Mouse (Mus musculus) telencephalon, adult 2 months (tissue): Measurements from ENCODE around the gene Rps6ka5.

Experiments used
- DNase-seq: peaks from one replicate; pipeline ENCODE4 v3.0.0-alpha.2; 2011; ENCODE audit warnings: low read depth, low spot score

Rps6ka5 gene

GRCm38 (mm10) chr12:100499469-100499868 is 227.3 kb downstream of the Rps6ka5 start:
- no peak for DNase-seq
